Mouse (Mus musculus) ES-E14 (cell line): Measurements from ENCODE around the gene Nmi. TPM values are rescaled to one million over a fixed set of nuclear protein-coding genes. Genes with fewer than 3 reads are reported as not detected.

Experiments used
- DNase-seq: peaks from one replicate; pipeline ENCODE4 v3.0.0-alpha.2; 2013; ENCODE audit warnings: low read depth, low spot score
- H3K27ac ChIP-seq: 2 replicates; pipeline ENCODE4 v1.5.1; 2012; ENCODE audit warnings: low read depth, mild to moderate bottlenecking, low read length, moderate library complexity, mixed read lengths; ENCODE audit not compliant: poor library complexity, insufficient read depth, severe bottlenecking
- H3K36me3 ChIP-seq: 2 replicates; pipeline ENCODE4 v1.6.1; 2012; ENCODE audit warnings: mild to moderate bottlenecking, low read length, moderate library complexity, mixed read lengths; ENCODE audit not compliant: control insufficient read depth, poor library complexity, insufficient read depth, severe bottlenecking
- H3K4me1 ChIP-seq, 2 experiments: fragments of 150-350 bp in 1 of 2; sonication (generic) in 1 of 2; 2 replicates each; pipeline ENCODE4 v1.6.1; 2012; ENCODE audit warnings: low read length in 2 of 2, mild to moderate bottlenecking in 1 of 2, mixed read lengths in 1 of 2; ENCODE audit not compliant: control insufficient read depth in 2 of 2, insufficient read depth in 2 of 2, poor library complexity in 1 of 2
- H3K4me3 ChIP-seq, 2 experiments: fragments of 150-350 bp in 1 of 2; sonication (generic) in 1 of 2; 2 replicates each; pipeline ENCODE4 v1.5.1; 2012; ENCODE audit warnings: low read length in 2 of 2, low read depth in 1 of 2, mild to moderate bottlenecking in 1 of 2, mixed read lengths in 1 of 2; ENCODE audit not compliant: insufficient read depth in 1 of 2, poor library complexity in 1 of 2, severe bottlenecking in 1 of 2
- H3K9ac ChIP-seq: 2 replicates; pipeline ENCODE4 v1.6.1; 2012; ENCODE audit warnings: low read depth, mild to moderate bottlenecking, low read length, mixed read lengths; ENCODE audit not compliant: poor library complexity, insufficient read depth, severe bottlenecking
- H3K9me3 ChIP-seq: fragments of 150-350 bp; sonication (generic); 2 replicates; pipeline ENCODE4 v1.6.1; 2012; ENCODE audit warnings: low read depth, mild to moderate bottlenecking, low read length; ENCODE audit not compliant: control insufficient read depth, insufficient read depth
- CHD2 ChIP-seq: IDR thresholded peaks from 2 replicates; pipeline ENCODE4 v1.6.1; 2014; ENCODE audit warnings: mild to moderate bottlenecking, low read depth, low read length, inconsistent platforms
- HCFC1 ChIP-seq: IDR thresholded peaks from 2 replicates; pipeline ENCODE4 v1.6.1; 2012; ENCODE audit warnings: low read length, inconsistent platforms, borderline replicate concordance; ENCODE audit not compliant: insufficient read depth
- MAFK ChIP-seq: IDR thresholded peaks from 2 replicates; pipeline ENCODE4 v1.6.1; 2014; ENCODE audit warnings: mild to moderate bottlenecking, low read depth, low read length, inconsistent platforms; ENCODE audit not compliant: insufficient read depth
- ZC3H11A ChIP-seq: IDR thresholded peaks from 2 replicates; pipeline ENCODE4 v1.6.1; 2012; ENCODE audit warnings: low read depth, mild to moderate bottlenecking, inconsistent platforms, low read length, borderline replicate concordance
- ZNF384 ChIP-seq: IDR thresholded peaks from 2 replicates; pipeline ENCODE4 v1.6.1; 2012; ENCODE audit warnings: low read depth, low read length, inconsistent platforms
- in situ Hi-C, 2 experiments: fragments of 600-800 bp; cut with MboI; formaldehyde crosslinking; loops; one replicate each; pipeline ENCODE4 v1.15.1; 2025; ENCODE audit warnings: low sequenced_read_pairs in 2 of 2, inconsistent platforms in 1 of 2; ENCODE audit not compliant: unreplicated experiment in 2 of 2
- total RNA-seq: library from RNA; depleted of rRNA; stranded (reverse); fragments of 300-350 nt; gene quantifications from 2 replicates; pipeline ENCODE4 v1.2.3, GENCODE M21; 2012

Gene Nmi
- total RNA-seq, 1 experiment = 1.7 TPM

GRCm38 (mm10) chr2:51938750-51939149 is 34.5 kb downstream of the Nmi start:
- in situ Hi-C loops = no loop called here
- no peak for DNase-seq
- no peaks in the 10 kb centered on the region for H3K9me3 ChIP-seq
- H3K27ac ChIP-seq = no peak overlapping the region
- no peak overlapping the region for H3K4me3 ChIP-seq
- H3K36me3 ChIP-seq = no peaks in the 10 kb centered on the region
- peaks cover 0 to 4% of the 10 kb centered on the region in 2 experiments; a peak in 1 of 4 replicates for H3K4me1 ChIP-seq
- H3K9ac ChIP-seq = no peak overlapping the region
- TF ChIP-seq MAFK (no peak), ZNF384 (no peak), CHD2 (no peak), ZC3H11A (no peak), HCFC1 (no peak)

GRCm38 (mm10) chr2:51937004-51937403 is 36.3 kb downstream of the Nmi start:
- H3K4me3 ChIP-seq = no peak overlapping the region
- no peaks in the 10 kb centered on the region for H3K9me3 ChIP-seq
- DNase-seq = no peak
- H3K27ac ChIP-seq = no peak overlapping the region
- H3K4me1 ChIP-seq = peaks cover 0 to 4% of the 10 kb centered on the region in 2 experiments; a peak in 1 of 4 replicates
- H3K9ac ChIP-seq = no peak overlapping the region
- no peaks in the 10 kb centered on the region for H3K36me3 ChIP-seq
- TF ChIP-seq ZNF384 (no peak), ZC3H11A (no peak), CHD2 (no peak), MAFK (no peak)
- in situ Hi-C loops = no loop called here

- H3K9me3 ChIP-seq = no peaks in the 10 kb centered on the region
- in situ Hi-C loops = no loop called here
- H3K9ac ChIP-seq = no peak overlapping the region
- TF ChIP-seq MAFK (no peak), CHD2 (no peak), ZNF384 (no peak), HCFC1 (no peak)
- H3K27ac ChIP-seq = no peak overlapping the region
- no peak for DNase-seq
- H3K36me3 ChIP-seq = no peaks in the 10 kb centered on the region
- H3K4me1 ChIP-seq = peaks cover 0 to 4% of the 10 kb centered on the region in 2 experiments; a peak in 1 of 4 replicates
- no peak overlapping the region for H3K4me3 ChIP-seq
These were observed 36.7 kb downstream of the Nmi start for GRCm38 (mm10) chr2:51936585-51936984.

- TF ChIP-seq CHD2 = no peak
- no peak for TF ChIP-seq MAFK
- no peak for TF ChIP-seq HCFC1
- no peak overlapping the region for H3K4me3 ChIP-seq
- no peak overlapping the region for H3K27ac ChIP-seq
- no peaks in the 10 kb centered on the region for H3K36me3 ChIP-seq
- H3K4me1 ChIP-seq = peaks cover 0 to 4% of the 10 kb centered on the region in 2 experiments; a peak in 1 of 4 replicates
- DNase-seq = no peak
- in situ Hi-C loops = no loop called here
- no peaks in the 10 kb centered on the region for H3K9me3 ChIP-seq
- no peak overlapping the region for H3K9ac ChIP-seq
These were observed 37.4 kb downstream of the Nmi start for GRCm38 (mm10) chr2:51935921-51936320.
